In the genomic region with DNA sequence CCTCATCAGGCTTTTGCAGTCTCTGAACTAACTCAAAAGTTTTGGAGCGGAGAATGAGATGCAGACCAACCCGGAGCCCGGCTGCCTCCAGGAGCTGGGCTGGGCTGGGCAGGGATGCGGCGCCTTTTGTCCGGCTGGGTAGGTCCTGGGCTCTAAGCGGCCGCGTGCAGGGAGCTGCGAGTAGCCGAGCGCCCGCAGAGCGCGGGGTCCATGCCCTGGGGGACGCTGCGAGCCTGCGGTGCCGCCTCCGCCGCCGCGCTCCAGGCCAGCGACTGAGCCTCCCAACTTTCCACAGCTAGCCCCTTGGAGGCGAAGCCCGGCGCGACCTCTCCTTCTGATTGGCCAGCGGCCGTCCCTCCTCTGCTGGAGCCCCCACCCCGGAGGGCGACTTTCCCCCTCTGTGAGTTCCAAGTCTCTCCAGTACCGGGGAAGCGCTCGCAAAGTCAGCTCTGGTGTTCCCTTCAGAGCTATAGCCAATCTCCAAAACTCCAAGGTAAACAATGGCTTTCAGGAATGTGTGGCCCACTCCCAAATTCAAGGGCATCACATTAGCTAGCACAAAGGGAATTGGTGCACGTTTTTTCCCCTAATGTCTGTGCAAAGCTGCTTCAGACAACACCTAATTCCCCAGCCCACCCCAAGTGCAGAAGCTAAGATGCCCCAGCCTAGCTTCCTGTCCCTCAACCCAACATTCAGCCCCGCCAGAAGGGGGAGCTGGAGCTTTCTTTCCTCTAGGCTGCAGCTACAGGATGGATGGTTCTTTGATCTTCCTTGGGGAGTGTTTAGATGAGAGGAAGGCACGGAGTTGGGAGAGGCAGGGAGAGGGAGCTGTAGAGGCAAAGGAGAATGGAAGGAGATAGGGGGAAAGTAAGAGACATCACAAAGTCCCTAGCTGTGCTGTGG, we compare ENCODE assay signal across 8 mouse cellular contexts. TPM values are rescaled to one million over a fixed set of nuclear protein-coding genes. Genes with fewer than 3 reads are reported as not detected.
A peak's percentile ranks its signal among the peaks of the same experiment; 100 is the strongest.
DNase-seq lines count a peak whose midpoint lies in the region; ATAC-seq and TF ChIP-seq lines count a peak whose summit lies in the region.

A gene (minus strand): TSS at position 274 of the 903 bp plus-strand sequence.

- WGBS in lung, embryonic 14.5 days: under 1% methylated on average over 38 of the region's 38 CpGs
- 2% methylated on average over 38 of the region's 38 CpGs for WGBS in olfactory bulb, adult 2 months

- H3K9me3 ChIP-seq in erythroblast, embryonic 14.5 days (ENCODE audit: control insufficient read depth, low read length): no peaks in the 10 kb centered on the region
- H3K9me3 ChIP-seq in lung, embryonic 14.5 days (ENCODE audit: low read depth, low read length): no peaks in the 10 kb centered on the region; the same call in 1 of the 2 replicates

- peak within 1 kb of the TSS; percentile 20 for H3K4me3 ChIP-seq in erythroblast, embryonic 14.5 days (replicated peaks)
- H3K4me3 ChIP-seq in lung, embryonic 14.5 days (ENCODE audit: low read depth, low read length): peak within 1 kb of the TSS; percentile 62
- peak within 1 kb of the TSS; percentile 40 for H3K4me3 ChIP-seq in olfactory bulb, adult 2 months (ENCODE audit: insufficient read depth, low read depth, low read length)

- peak; percentile 27; the same call in 1 of the 2 replicates for TF ChIP-seq CTCF in brain, embryonic 14.5 days (IDR thresholded peaks at IDR 0.05; ENCODE audit: borderline replicate concordance, extremely low read depth, insufficient read depth, insufficient read length)
- TF ChIP-seq CTCF in lung, embryonic 14.5 days (IDR thresholded peaks at IDR 0.05; ENCODE audit: low read depth): peak; percentile 60
- TF ChIP-seq CTCF in olfactory bulb, adult 2 months (IDR thresholded peaks at IDR 0.05; ENCODE audit: insufficient read depth, low read depth, low read length): no peak

- H3K27ac ChIP-seq in lung, embryonic 14.5 days (ENCODE audit: low read depth): peak within 1 kb of the TSS; percentile 90
- no peak within 1 kb of the TSS for H3K27ac ChIP-seq in olfactory bulb, adult 2 months (ENCODE audit: insufficient read depth, low read depth, low read length)

- H3K4me2 ChIP-seq in lung, embryonic 14.5 days: peak within 1 kb of the TSS; percentile 83

- ATAC-seq in erythroblast, adult 5-6 weeks (replicated peaks; ENCODE audit: low FRiP score, poor library complexity, severe bottlenecking): no peak
- peak; percentile 71 for ATAC-seq in inflammation-experienced regulatory T-cells, adult 6 months
- ATAC-seq in lung, embryonic 14.5 days (ENCODE audit: insufficient read depth): peak; percentile 97

- DNase-seq in brain, embryonic 14.5 days (ENCODE audit: low read depth): peak; percentile 73
- DNase-seq in gastrocnemius, postnatal 4 days (ENCODE audit: low spot score in 2 of 2): peak; percentile 41 to 62
- DNase-seq in lung, embryonic 14.5 days: peak; percentile 91
- DNase-seq in urinary bladder, postnatal 25 days (ENCODE audit: low spot score): peak; percentile 16

- H3K4me1 ChIP-seq in erythroblast, embryonic 14.5 days (ENCODE audit: control insufficient read depth): no peaks in the 10 kb centered on the region
- H3K4me1 ChIP-seq in lung, embryonic 14.5 days (ENCODE audit: insufficient read depth): no peaks in the 10 kb centered on the region
- H3K4me1 ChIP-seq in olfactory bulb, adult 2 months (ENCODE audit: control insufficient read depth, insufficient read depth, low read length): peaks cover 8% of the 10 kb centered on the region

- 0 out of 2 replicates have a peak, but pooled peaks have one; percentile 30 for TF ChIP-seq POLR2A in brain, embryonic 14.5 days (IDR thresholded peaks at IDR 0.05; ENCODE audit: borderline replicate concordance, extremely low read depth, insufficient read depth, insufficient read length, poor library complexity, severe bottlenecking)
- TF ChIP-seq POLR2A in olfactory bulb, adult 2 months (IDR thresholded peaks at IDR 0.05; ENCODE audit: insufficient read depth, low read depth, low read length): no peak

- peaks cover 24% of the 10 kb centered on the region for H3K27me3 ChIP-seq in erythroblast, embryonic 14.5 days (ENCODE audit: control insufficient read depth)
- H3K27me3 ChIP-seq in lung, embryonic 14.5 days (ENCODE audit: insufficient read depth, low read length): no peaks in the 10 kb centered on the region

- H3K9ac ChIP-seq in lung, embryonic 14.5 days: peak within 1 kb of the TSS; percentile 69

- no peaks in the 10 kb centered on the region for H3K36me3 ChIP-seq in erythroblast, embryonic 14.5 days (ENCODE audit: control insufficient read depth)
- H3K36me3 ChIP-seq in lung, embryonic 14.5 days (ENCODE audit: insufficient read depth): no peaks in the 10 kb centered on the region

RNA-seq across cellular contexts. Expression of the gene that starts here (rescaled TPM):
- not detected in 2 replicates for polyA plus RNA-seq in erythroblast, embryonic 14.5 days (2012)
- total RNA-seq in erythroblast, adult 5-6 weeks (2015; ENCODE audit: low replicate concordance): not detected in 2 replicates
- total RNA-seq in erythroblast, adult 5-6 weeks (2017; ENCODE audit: low replicate concordance): not detected in 2 replicates
- polyA plus RNA-seq in brain, embryonic 14.5 days (2012; rRNA removed): 5.8 and 7.2 TPM in 2 replicates
- total RNA-seq in gastrocnemius, postnatal 4 days (2021): 10 to 100 TPM; 13.6 to 16.2 TPM
- under 1 TPM in 2 of 3 experiments, not detected in 1; 0.13 to 0.29 TPM for polyA plus RNA-seq in inflammation-experienced regulatory T-cells, adult 6 months (2017; shearing (Covaris generic))
- 14.5 and 17.1 TPM in 2 replicates for polyA plus RNA-seq in lung, embryonic 14.5 days (2014; fragmentation: Nextera tagmentation; extraction: Ambion mirVana)
- not detected in 2 replicates for polyA plus RNA-seq in olfactory bulb, adult 2 months (2012; ENCODE audit: insufficient read depth, insufficient read length, low replicate concordance, missing spikeins)

Comparison
In these comparisons a context has a peak if more than half of its experiments do, and no peak if none do; other contexts are left out.
1. RNA of the gene that starts here (total RNA-seq): 13.6 to 16.2 TPM in gastrocnemius, postnatal 4 days; not detected in erythroblast, adult 5-6 weeks; every median in the first group is over 10 times any median in the second.
2. Peak in ATAC-seq in inflammation-experienced regulatory T-cells, adult 6 months; RNA of the gene not detected or under 1 TPM.
3. DNase-seq: peak in every context shown above with its lines; median percentile 91 in lung, embryonic 14.5 days; 73 in brain, embryonic 14.5 days; 52 in gastrocnemius, postnatal 4 days; 16 in urinary bladder, postnatal 25 days.
4. Peak in every context shown above with its lines, with median percentiles within 50 percentile points of each other: H3K4me3 ChIP-seq.